Mouse (Mus musculus) mammary gland, adult 2 months (tissue): ENCODE data around the gene Pitx1. TPM values are rescaled to one million over a fixed set of nuclear protein-coding genes. Genes with fewer than 3 reads are reported as not detected.

Experiments
- polyA plus RNA-seq: library from polyadenylated mRNA; depleted of rRNA; stranded (reverse); fragments of >200 nt; gene quantifications from 2 replicates; pipeline ENCODE4 v1.2.3, GENCODE M21; 2012; ENCODE audit warnings: low replicate concordance; rRNA removed

Pitx1 gene
- polyA plus RNA-seq = 0.41 and 0.63 TPM in 2 replicates

GRCm38 (mm10) chr13:55836142-55836625 lies at the start of gene Pitx1:
Pitx1 (minus strand) TSS chr13:55836192.

DNA sequence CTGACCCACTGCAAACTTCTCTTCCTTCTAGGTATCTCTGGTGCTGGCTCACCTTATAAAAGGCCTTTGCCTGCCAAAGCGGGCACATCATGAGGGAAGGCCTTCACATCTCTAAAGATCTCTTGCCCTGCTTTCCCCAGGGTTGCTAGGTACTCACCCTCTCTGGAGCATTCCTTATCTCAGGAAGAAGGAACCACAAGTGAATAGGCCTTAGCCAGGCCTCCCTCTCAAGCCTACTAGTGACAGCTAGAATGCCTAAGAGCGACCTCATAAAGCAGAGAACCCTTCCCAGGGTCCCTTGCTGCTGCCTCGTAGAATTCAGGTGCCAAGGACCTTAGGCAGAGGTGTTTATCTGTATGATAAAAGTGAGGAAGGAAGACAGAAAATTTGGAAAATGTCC lies 51.7 kb downstream of the Pitx1 start, which contains the start of gene Catsper3:
Gene Catsper3 (plus strand): TSS at position 301 of the 400 bp plus-strand sequence.

Other genes starting within 250 kb of the Pitx1 start
- 22.1 and 27.1 TPM in 2 replicates for gene B4galt7, start 236.3 kb downstream of the Pitx1 start, polyA plus RNA-seq
- gene Caml, start 213.2 kb downstream of the Pitx1 start, polyA plus RNA-seq = 13.8 and 18.4 TPM in 2 replicates
- 10.4 and 12.9 TPM in 2 replicates for gene Ddx46, start 201.2 kb downstream of the Pitx1 start, polyA plus RNA-seq
- 20.9 and 35.0 TPM in 2 replicates for gene B230219D22Rik, start 143.1 kb downstream of the Pitx1 start, polyA plus RNA-seq
- gene Txndc15, start 121.5 kb downstream of the Pitx1 start, polyA plus RNA-seq = 38.8 and 53.6 TPM in 2 replicates
- 13.1 and 17.9 TPM in 2 replicates for gene Pcbd2, start 108.8 kb downstream of the Pitx1 start, polyA plus RNA-seq
- gene Catsper3, start 51.6 kb downstream of the Pitx1 start, polyA plus RNA-seq = not detected in 2 replicates